Mouse (Mus musculus): ENCODE measurements around the gene Ccdc170.

- TF ChIP-seq CTCF (IDR thresholded peaks at IDR 0.05; ENCODE audit: borderline replicate concordance, insufficient read depth, low read length) (no peak), POLR2A (IDR thresholded peaks at IDR 0.05; ENCODE audit: low read depth, low read length) (no peak)
Measured at GRCm38 (mm10) chr10:4522116-4522515, 39.8 kb downstream of the Ccdc170 start.
